Mouse (Mus musculus) naive thymus-derived CD4-positive, alpha-beta T cell, adult 2 months (primary cell): ENCODE data around the gene Pnpo.

Experiments
- DNase-seq: peaks from one replicate; pipeline ENCODE4 v3.0.0-alpha.2; 2011; ENCODE audit warnings: low read depth

The Pnpo gene

GRCm38 (mm10) chr11:96943746-96944304, at the start of gene Pnpo:
Gene Pnpo, minus strand, starts transcription at chr11:96943986.
- DNase-seq: peak; percentile 96

GRCm38 (mm10) chr11:96992722-96993311, 49.0 kb upstream of the Pnpo start:
- peak; percentile 79 for DNase-seq

GRCm38 (mm10) chr11:96991501-96991900, 47.7 kb upstream of the Pnpo start:
- DNase-seq: no peak

- peak; percentile 91 for DNase-seq
These were observed 44.3 kb upstream of the Pnpo start for GRCm38 (mm10) chr11:96987873-96988655.

- DNase-seq: no peak
These were observed 42.7 kb upstream of the Pnpo start for GRCm38 (mm10) chr11:96986463-96986862.

GRCm38 (mm10) chr11:96984903-96985302, 41.1 kb upstream of the Pnpo start:
- DNase-seq: no peak

- DNase-seq: no peak
These were observed 39.1 kb upstream of the Pnpo start, which contains the start of gene Sp2 for GRCm38 (mm10) chr11:96982859-96983258. Gene Sp2, minus strand, starts transcription at chr11:96982959.

GRCm38 (mm10) chr11:96982355-96982754, 38.6 kb upstream of the Pnpo start:
- peak; percentile 93 for DNase-seq

- DNase-seq: no peak
These were observed 37.7 kb upstream of the Pnpo start for GRCm38 (mm10) chr11:96981461-96981860.

GRCm38 (mm10) chr11:96980021-96980420, 36.2 kb upstream of the Pnpo start:
- DNase-seq: no peak

- no peak for DNase-seq
These were observed 35.5 kb upstream of the Pnpo start for GRCm38 (mm10) chr11:96979329-96979728.

GRCm38 (mm10) chr11:96978401-96979246, 34.8 kb upstream of the Pnpo start:
- DNase-seq: peak; percentile 58

- peak; percentile 99 for DNase-seq
These were observed 34.0 kb upstream of the Pnpo start for GRCm38 (mm10) chr11:96977606-96978400.

GRCm38 (mm10) chr11:96976911-96977591, 33.3 kb upstream of the Pnpo start:
- no peak for DNase-seq

- no peak for DNase-seq
These were observed 32.5 kb upstream of the Pnpo start for GRCm38 (mm10) chr11:96976379-96976687.

GRCm38 (mm10) chr11:96975511-96976378, 32.0 kb upstream of the Pnpo start:
- DNase-seq: no peak

- DNase-seq: no peak
These were observed 31.0 kb upstream of the Pnpo start for GRCm38 (mm10) chr11:96974813-96975212.

- no peak for DNase-seq
These were observed 29.7 kb upstream of the Pnpo start for GRCm38 (mm10) chr11:96973426-96973964.

GRCm38 (mm10) chr11:96972906-96973305, 29.1 kb upstream of the Pnpo start:
- DNase-seq: no peak

GRCm38 (mm10) chr11:96970341-96970740, 26.6 kb upstream of the Pnpo start:
- no peak for DNase-seq
